Mouse (Mus musculus): ENCODE data around the gene Vstm2l.

DNA sequence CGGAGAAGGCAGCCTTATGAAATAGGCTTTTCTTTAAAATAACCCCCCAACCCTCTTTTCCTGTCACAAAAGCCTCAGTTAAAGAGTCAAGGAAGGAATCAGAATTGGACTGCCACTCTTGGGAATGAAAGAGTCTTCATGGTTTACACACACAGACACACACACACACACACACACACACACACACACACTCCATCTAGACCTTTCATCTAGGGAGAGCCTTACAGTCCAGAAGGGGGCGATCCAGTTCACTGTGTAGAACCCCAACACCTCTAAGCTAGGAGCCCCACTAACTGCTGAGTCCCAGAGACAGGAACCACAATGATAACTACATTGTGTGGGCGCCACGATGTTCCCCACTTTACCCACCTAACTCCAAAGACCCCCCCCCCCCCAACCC is 748 bp upstream of the Vstm2l start:
- no peak for TF ChIP-seq CTCF (IDR thresholded peaks at IDR 0.05; ENCODE audit: low read depth)
- no peak for TF ChIP-seq EP300 (IDR thresholded peaks at IDR 0.05; ENCODE audit: low read depth)
